Mouse (Mus musculus) midbrain, embryonic 16.5 days (tissue): ENCODE measurements at regions not wholly inside any gene's neighbourhood (a gene's known extent, or its start where the extent isn't known, plus 50 kb on each side); places are given as distances from the start of the nearest gene placed in this dataset.

Experiments
- ATAC-seq: fragments of 200-750 bp; cut with Nextera tagmentation; 2 replicates; pipeline ENCODE4 v1.8.0; 2017; ENCODE audit warnings: moderate TSS enrichment
- H3K27ac ChIP-seq: fragments of 300-500 bp; sonication (generic); 2 replicates; pipeline ENCODE4 v1.5.1; 2014; ENCODE audit warnings: mild to moderate bottlenecking, low read length, mixed read lengths
- H3K27me3 ChIP-seq: fragments of 300-500 bp; sonication (generic); 2 replicates; pipeline ENCODE4 v1.6.1; 2014; ENCODE audit warnings: low read depth, low read length, mixed read lengths; ENCODE audit not compliant: control insufficient read depth, insufficient read depth
- H3K36me3 ChIP-seq: fragments of 300-500 bp; sonication (generic); 2 replicates; pipeline ENCODE4 v1.6.1; 2014; ENCODE audit warnings: mild to moderate bottlenecking, low read length, moderate library complexity, mixed read lengths; ENCODE audit not compliant: control insufficient read depth, insufficient read depth
- H3K4me1 ChIP-seq: fragments of 300-500 bp; sonication (generic); 2 replicates; pipeline ENCODE4 v1.6.1; 2014; ENCODE audit warnings: mild to moderate bottlenecking, low read length, mixed read lengths; ENCODE audit not compliant: control insufficient read depth, insufficient read depth
- H3K4me2 ChIP-seq: fragments of 300-500 bp; sonication (generic); 2 replicates; pipeline ENCODE4 v1.6.1; 2014; ENCODE audit warnings: mild to moderate bottlenecking, low read length, mixed read lengths
- H3K4me3 ChIP-seq: fragments of 300-500 bp; sonication (generic); 2 replicates; pipeline ENCODE4 v1.5.1; 2014; ENCODE audit warnings: low read depth, mild to moderate bottlenecking, low read length, moderate library complexity, mixed read lengths
- H3K9ac ChIP-seq: fragments of 300-500 bp; sonication (generic); 2 replicates; pipeline ENCODE4 v1.6.1; 2014; ENCODE audit warnings: low read depth, low read length, mixed read lengths
- H3K9me3 ChIP-seq: fragments of 300-500 bp; sonication (generic); replicated peaks from 2 replicates; pipeline ENCODE4 v1.6.1; 2014; ENCODE audit warnings: mild to moderate bottlenecking, low read length, mixed read lengths; ENCODE audit not compliant: control insufficient read depth, poor library complexity, severe bottlenecking
- WGBS: fragments of 180-500 bp; shearing (Covaris S2); extraction: QIAGEN DNeasy Blood & Tissue Kit; methylation state at CpG from one replicate; pipeline ENCODE4 v1.1.7; 2014; 5-methylcytosine and 5-hydroxymethylcytosine counted together

DNA sequence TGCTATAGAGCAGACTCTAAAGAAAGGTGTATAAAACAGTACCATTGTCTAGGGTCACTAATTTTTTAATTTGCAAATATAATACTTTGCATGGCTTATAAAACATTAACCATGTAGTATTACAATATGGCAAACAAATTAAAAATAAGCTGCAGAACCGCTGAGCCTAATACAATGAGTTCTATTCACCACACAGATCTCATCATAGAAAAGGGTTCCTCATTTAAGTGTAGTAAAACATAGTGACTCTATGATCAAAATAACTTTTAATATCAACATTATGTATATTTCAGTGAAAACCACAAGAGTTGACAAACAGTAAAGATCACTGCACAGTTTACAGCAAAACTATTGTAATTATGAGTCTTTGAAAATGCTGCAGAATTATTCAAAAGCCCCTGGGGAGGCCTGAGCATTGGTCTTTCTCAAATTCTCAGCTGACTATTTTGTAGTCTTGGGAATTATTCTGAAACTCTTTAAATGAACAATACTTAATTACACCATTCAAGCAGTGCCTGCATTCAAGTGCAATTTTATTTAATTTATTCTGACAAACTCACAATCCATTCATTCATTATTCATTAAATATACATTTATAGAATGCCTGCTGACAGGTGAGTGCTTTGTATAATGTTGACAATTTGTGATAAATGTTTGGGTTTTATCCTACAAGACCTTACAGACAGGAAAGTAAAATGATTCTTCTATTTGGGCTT lies 60.3 kb downstream of the Pcdh20 start:
- H3K4me2 ChIP-seq: no peak overlapping the region
- no peak overlapping the region for H3K4me3 ChIP-seq
- no peaks in the 10 kb centered on the region for H3K36me3 ChIP-seq
- no peak overlapping the region for H3K27ac ChIP-seq
- H3K4me1 ChIP-seq: no peaks in the 10 kb centered on the region
- no peaks in the 10 kb centered on the region for H3K9me3 ChIP-seq
- ATAC-seq: no peak
- WGBS: 70% methylated on average over 1 of the region's 1 CpGs
- no peak overlapping the region for H3K9ac ChIP-seq
- H3K27me3 ChIP-seq: no peaks in the 10 kb centered on the region

DNA sequence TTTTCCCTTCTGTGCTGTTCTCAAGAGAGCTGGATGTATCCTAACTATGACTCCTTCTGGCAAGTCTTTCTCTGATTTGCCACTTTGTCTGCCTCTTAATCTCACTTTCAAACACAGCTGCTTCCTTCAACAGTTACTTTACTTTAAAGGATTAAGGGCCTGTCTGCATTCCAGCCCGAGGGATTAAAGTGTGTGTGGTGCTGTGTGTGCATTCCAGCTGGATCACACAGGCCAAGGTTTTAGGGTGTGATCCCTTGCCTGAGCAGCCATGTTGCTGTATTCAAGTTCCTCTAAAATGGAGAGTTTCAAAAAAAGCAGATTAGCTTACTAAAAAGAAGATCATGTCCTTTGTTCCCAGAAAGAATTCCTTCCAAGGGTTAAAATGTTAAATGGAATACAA lies 71.9 kb downstream of the Pcdh20 start:
- H3K4me3 ChIP-seq: no peak overlapping the region
- no peaks in the 10 kb centered on the region for H3K27me3 ChIP-seq
- no peak for ATAC-seq

GRCm38 (mm10) chr14:88397187-88397586 lies 74.0 kb downstream of the Pcdh20 start:
- Histone ChIP-seq H3K36me3 (no peaks in the 10 kb centered on the region), H3K9me3 (no peaks in the 10 kb centered on the region), H3K4me2 (no peak overlapping the region), H3K27me3 (no peaks in the 10 kb centered on the region), H3K27ac (no peak overlapping the region), H3K9ac (no peak overlapping the region), H3K4me3 (no peak overlapping the region), H3K4me1 (peaks cover 3% of the 10 kb centered on the region; the same call in 1 of the 2 replicates)
- peak; percentile 66; the same call in 1 of the 2 replicates for ATAC-seq

More for the DNA sequence above, 71.9 kb downstream of the Pcdh20 start:
- peaks cover 3% of the 10 kb centered on the region; the same call in 1 of the 2 replicates for H3K4me1 ChIP-seq
- no peak overlapping the region for H3K4me2 ChIP-seq
- H3K27ac ChIP-seq: no peak overlapping the region
- H3K9ac ChIP-seq: no peak overlapping the region
- 5% methylated on average over 1 of the region's 1 CpGs for WGBS
- H3K9me3 ChIP-seq: no peaks in the 10 kb centered on the region
- no peaks in the 10 kb centered on the region for H3K36me3 ChIP-seq

DNA sequence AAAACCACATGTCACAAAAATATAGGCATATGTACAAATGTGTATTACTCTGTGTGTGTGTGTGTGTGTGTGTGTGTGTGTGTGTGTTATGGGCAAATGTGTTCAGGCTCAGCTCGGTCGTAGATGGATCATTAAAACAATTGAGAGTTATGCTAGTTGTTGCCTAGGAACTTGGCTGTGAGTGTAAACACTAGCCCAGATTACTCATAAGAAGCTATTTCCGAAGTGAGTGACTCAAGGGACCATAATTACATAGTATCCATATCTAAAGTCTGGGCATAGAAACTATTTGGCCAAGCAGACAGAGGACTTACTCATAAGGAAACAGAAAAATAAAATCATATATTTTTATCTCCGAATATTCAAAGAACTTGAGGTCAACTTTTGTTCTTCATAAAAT lies 76.2 kb downstream of the Pcdh20 start:
- 85% methylated on average over 4 of the region's 4 CpGs for whole genome bisulfite sequencing
- H3K4me2 ChIP-seq: no peak overlapping the region
- H3K4me1 ChIP-seq: peaks cover 3% of the 10 kb centered on the region; the same call in 1 of the 2 replicates

GRCm38 (mm10) chr14:88384553-88384952 lies 86.6 kb downstream of the Pcdh20 start:
- 87% methylated on average over 2 of the region's 2 CpGs for WGBS
- no peak overlapping the region for H3K4me2 ChIP-seq
- no peak overlapping the region for H3K9ac ChIP-seq
- no peak for ATAC-seq
- H3K4me3 ChIP-seq: no peak overlapping the region
- no peaks in the 10 kb centered on the region for H3K27me3 ChIP-seq
- no peaks in the 10 kb centered on the region for H3K9me3 ChIP-seq
- H3K27ac ChIP-seq: no peak overlapping the region
- no peaks in the 10 kb centered on the region for H3K36me3 ChIP-seq
- no peaks in the 10 kb centered on the region for H3K4me1 ChIP-seq

More for the DNA sequence above, 76.2 kb downstream of the Pcdh20 start:
- Histone ChIP-seq H3K27me3 (no peaks in the 10 kb centered on the region), H3K9me3 (no peaks in the 10 kb centered on the region), H3K9ac (no peak overlapping the region), H3K27ac (no peak overlapping the region), H3K4me3 (no peak overlapping the region), H3K36me3 (no peaks in the 10 kb centered on the region)
- no peak for ATAC-seq

- Histone ChIP-seq H3K27me3 (no peaks in the 10 kb centered on the region), H3K9me3 (no peaks in the 10 kb centered on the region), H3K4me3 (no peak overlapping the region), H3K27ac (no peak overlapping the region), H3K9ac (no peak overlapping the region), H3K4me2 (no peak overlapping the region), H3K4me1 (no peaks in the 10 kb centered on the region), H3K36me3 (no peaks in the 10 kb centered on the region)
- no peak for ATAC-seq
- 78% methylated on average over 4 of the region's 4 CpGs for WGBS
These were observed 124.0 kb downstream of the Pcdh20 start for GRCm38 (mm10) chr14:88347177-88347576.

GRCm38 (mm10) chr14:88337304-88337703 lies 133.9 kb downstream of the Pcdh20 start:
- no peak for ATAC-seq
- H3K4me2 ChIP-seq: no peak overlapping the region
- no peaks in the 10 kb centered on the region for H3K4me1 ChIP-seq
- H3K4me3 ChIP-seq: no peak overlapping the region
- no peak overlapping the region for H3K9ac ChIP-seq
- no peaks in the 10 kb centered on the region for H3K36me3 ChIP-seq
- H3K27me3 ChIP-seq: no peaks in the 10 kb centered on the region
- no peaks in the 10 kb centered on the region for H3K9me3 ChIP-seq
- H3K27ac ChIP-seq: no peak overlapping the region
- WGBS: 34% methylated on average over 10 of the region's 10 CpGs

GRCm38 (mm10) chr14:88330613-88331012 lies 140.6 kb downstream of the Pcdh20 start:
- H3K4me3 ChIP-seq: no peak overlapping the region
- H3K36me3 ChIP-seq: no peaks in the 10 kb centered on the region
- no peak overlapping the region for H3K9ac ChIP-seq
- H3K27me3 ChIP-seq: no peaks in the 10 kb centered on the region
- no peaks in the 10 kb centered on the region for H3K9me3 ChIP-seq
- H3K27ac ChIP-seq: no peak overlapping the region
- WGBS: 88% methylated on average over 2 of the region's 2 CpGs
- H3K4me1 ChIP-seq: no peaks in the 10 kb centered on the region
- no peak overlapping the region for H3K4me2 ChIP-seq
- ATAC-seq: no peak

DNA sequence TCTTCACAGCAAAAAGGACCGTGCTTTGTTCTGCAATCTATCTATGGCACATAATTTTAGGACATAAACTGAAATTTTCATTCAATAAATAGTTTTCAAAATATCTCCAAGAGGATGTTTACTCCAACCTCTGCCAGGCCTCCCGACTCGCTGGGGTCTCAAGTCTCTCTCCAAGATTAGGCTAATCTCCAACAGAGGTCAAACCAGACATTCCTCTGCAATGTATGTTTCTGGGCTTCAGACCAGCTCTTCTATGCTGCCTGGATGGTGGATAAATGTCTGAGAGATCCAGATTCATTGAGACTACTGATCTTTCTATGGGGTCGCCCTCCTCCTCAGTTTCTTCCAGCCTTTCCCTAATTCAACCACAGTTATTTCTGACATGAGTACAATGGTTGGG lies 144.8 kb downstream of the Pcdh20 start:
- Histone ChIP-seq H3K4me2 (no peak overlapping the region), H3K4me1 (no peaks in the 10 kb centered on the region), H3K9me3 (no peaks in the 10 kb centered on the region), H3K4me3 (no peak overlapping the region), H3K27ac (no peak overlapping the region), H3K9ac (no peak overlapping the region), H3K27me3 (no peaks in the 10 kb centered on the region), H3K36me3 (no peaks in the 10 kb centered on the region)
- WGBS: 85% methylated on average over 4 of the region's 4 CpGs
- no peak for ATAC-seq
